Mouse (Mus musculus): ENCODE results near the gene Utp14a. TPM values are rescaled to one million over a fixed set of nuclear protein-coding genes. Genes with fewer than 3 reads are reported as not detected.

Utp14a gene
- total RNA-seq, 1 experiment from 2014 or later = 76.8 TPM

DNA sequence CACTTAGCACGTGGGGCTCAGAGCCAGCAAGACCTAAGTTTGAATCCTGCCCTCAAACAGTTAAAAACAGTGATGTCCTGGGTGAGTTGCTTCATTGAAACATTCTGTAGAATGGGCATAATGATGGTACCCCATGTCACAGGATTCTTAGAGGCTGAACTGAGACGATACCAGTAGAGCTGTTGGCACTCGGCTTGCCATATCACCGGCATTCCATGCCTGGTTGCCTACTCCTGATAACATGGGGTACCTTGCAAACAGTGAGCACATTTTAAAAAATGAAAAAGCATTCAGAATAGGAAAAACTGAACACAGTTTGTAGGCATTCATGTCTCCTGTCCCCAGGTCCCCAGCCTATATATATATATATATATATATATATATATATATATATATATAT, 31.3 kb downstream of the Utp14a start:
- ATAC-seq (replicated peaks in 1 of 2; ENCODE audit: insufficient read depth in 1 of 2, low FRiP score in 2 of 2, low TSS enrichment in 1 of 2, low read depth in 1 of 2, poor library complexity in 2 of 2, severe bottlenecking in 2 of 2) = no peak

DNA sequence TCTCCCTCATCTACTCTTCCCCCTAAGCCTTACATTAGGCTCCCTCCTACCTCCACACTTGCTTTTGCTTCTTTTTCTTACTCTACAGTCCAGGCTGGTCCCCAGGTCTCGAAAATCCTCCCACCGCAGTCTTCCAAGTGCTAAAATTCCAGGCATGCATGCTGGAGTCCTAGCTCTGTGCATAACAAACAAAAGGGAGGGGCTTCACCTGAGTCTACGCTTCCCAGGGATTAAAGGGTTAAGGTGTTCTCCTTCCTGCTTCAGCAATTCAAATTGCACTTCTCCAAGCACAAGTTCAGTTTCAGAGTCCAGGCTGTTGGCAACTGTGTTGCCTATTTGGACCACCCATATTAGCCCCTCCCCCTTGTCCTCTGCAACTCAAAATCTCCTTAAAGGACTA, 34.8 kb downstream of the Utp14a start:
- ATAC-seq (replicated peaks in 1 of 2; ENCODE audit: insufficient read depth in 1 of 2, low FRiP score in 2 of 2, low TSS enrichment in 1 of 2, low read depth in 1 of 2, poor library complexity in 2 of 2, severe bottlenecking in 2 of 2) = no peak

- no peak for ATAC-seq (replicated peaks in 1 of 2; ENCODE audit: insufficient read depth in 1 of 2, low FRiP score in 2 of 2, low TSS enrichment in 1 of 2, low read depth in 1 of 2, poor library complexity in 2 of 2, severe bottlenecking in 2 of 2)
Observed at GRCm38 (mm10) chrX:48305356-48305755, 48.7 kb downstream of the Utp14a start.

DNA sequence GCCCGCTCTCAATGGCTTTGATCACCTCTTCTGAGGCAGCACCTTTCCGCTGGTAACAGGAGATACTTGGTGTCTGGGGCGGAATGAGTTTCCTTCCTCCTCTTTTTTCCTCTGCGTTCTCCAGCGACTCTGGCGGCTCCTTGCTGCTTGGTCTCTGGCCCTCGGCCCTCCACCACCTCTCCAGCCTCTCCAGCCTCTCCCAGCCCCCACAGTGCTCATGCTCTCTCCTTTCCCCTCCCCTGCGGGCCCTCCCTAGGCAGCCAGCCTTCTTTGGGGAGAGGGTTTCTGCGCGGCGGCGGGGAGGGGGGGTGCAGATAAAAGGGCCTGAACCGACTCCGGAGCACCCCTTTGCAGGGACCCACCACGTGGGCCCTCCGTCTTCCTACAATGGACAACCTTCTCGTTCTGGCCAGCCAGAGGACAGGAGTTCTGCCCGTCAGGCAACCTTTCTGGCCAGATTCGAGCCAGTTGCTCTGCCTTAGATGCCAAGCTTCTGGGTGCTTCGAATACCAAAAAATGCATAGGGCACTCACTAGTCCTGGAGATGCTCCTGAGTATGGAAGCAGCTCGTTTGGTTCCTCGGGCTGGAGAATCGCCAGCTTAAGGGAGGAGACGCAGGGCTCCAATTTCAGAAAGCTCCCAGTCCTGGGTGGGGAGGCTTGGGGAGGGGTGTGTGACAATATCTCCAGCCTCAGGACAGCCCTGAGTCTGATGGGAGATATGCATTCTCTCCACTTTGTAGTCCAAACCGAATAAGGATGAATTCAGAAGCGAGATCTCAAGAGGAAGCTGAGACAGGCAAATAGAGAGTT, 54.2 kb downstream of the Utp14a start:
- no peak for ATAC-seq (replicated peaks in 1 of 2; ENCODE audit: insufficient read depth in 1 of 2, low FRiP score in 2 of 2, low TSS enrichment in 1 of 2, low read depth in 1 of 2, poor library complexity in 2 of 2, severe bottlenecking in 2 of 2)

DNA sequence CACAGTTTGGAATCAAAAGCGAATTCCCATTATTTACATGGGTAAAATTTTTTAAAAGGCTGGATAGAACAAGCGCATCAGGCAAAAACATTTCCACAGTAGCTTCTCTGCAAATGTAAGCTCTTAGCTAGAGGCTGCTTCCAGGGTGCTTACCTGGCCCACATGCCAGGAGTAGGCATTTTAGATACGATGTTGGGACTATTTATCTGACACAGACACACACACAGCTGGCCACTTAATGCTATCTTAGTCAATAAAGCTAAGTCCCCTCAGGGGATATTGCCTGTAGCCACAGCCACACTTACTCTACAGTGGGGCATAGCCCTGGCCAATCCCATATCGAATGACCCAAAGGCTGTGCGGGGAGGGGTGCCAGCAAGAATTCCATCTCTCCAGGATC, 55.1 kb downstream of the Utp14a start:
- no peak for ATAC-seq (replicated peaks in 1 of 2; ENCODE audit: insufficient read depth in 1 of 2, low FRiP score in 2 of 2, low TSS enrichment in 1 of 2, low read depth in 1 of 2, poor library complexity in 2 of 2, severe bottlenecking in 2 of 2)

GRCm38 (mm10) chrX:48314530-48315079, 57.9 kb downstream of the Utp14a start:
- peak; percentile 91 to 96 for ATAC-seq (replicated peaks in 1 of 2; ENCODE audit: insufficient read depth in 1 of 2, low FRiP score in 2 of 2, low TSS enrichment in 1 of 2, low read depth in 1 of 2, poor library complexity in 2 of 2, severe bottlenecking in 2 of 2)

- no peak for ATAC-seq (replicated peaks in 1 of 2; ENCODE audit: insufficient read depth in 1 of 2, low FRiP score in 2 of 2, low TSS enrichment in 1 of 2, low read depth in 1 of 2, poor library complexity in 2 of 2, severe bottlenecking in 2 of 2)
Observed at GRCm38 (mm10) chrX:48317444-48317843, 60.8 kb downstream of the Utp14a start.

DNA sequence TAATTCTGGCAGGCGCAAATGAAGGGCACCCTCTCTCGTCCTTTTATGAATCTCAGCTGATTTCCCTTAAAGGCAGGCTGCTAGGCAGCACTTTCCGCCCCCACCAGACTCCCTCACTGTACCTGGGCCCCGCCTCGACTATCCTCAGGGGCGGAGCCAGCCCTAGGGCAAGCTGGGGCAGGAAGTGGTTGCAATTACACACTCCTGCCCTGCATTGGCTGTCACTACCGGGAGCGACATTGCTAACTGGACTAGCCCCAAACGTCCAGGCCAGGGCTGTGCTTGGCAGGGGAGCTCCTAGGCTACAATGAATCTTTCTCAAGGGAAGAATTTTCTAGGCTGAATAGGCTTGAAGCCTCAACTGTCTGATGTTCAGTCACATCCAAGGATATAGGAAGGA, 61.5 kb downstream of the Utp14a start:
- ATAC-seq (replicated peaks in 1 of 2; ENCODE audit: insufficient read depth in 1 of 2, low FRiP score in 2 of 2, low TSS enrichment in 1 of 2, low read depth in 1 of 2, poor library complexity in 2 of 2, severe bottlenecking in 2 of 2) = peak; percentile 77 to 84

Other genes with a start within 250 kb of the Utp14a start
- gene Apln, start 222.0 kb upstream of the Utp14a start, total RNA-seq (2017) = 1.1 and 1.3 TPM in 2 replicates
- gene Xpnpep2, start 148.1 kb upstream of the Utp14a start, total RNA-seq (2017) = 0.25 TPM in 1 of 2 replicates, not detected in the other
- gene Sash3, start 110.4 kb upstream of the Utp14a start, total RNA-seq (2017) = 126 and 139 TPM in 2 replicates
- gene Zdhhc9, start 48.0 kb upstream of the Utp14a start, total RNA-seq (2017) = 7.8 and 8.8 TPM in 2 replicates
- 9.6 and 12.4 TPM in 2 replicates for gene Bcorl1, start 84.5 kb downstream of the Utp14a start, total RNA-seq (2017)
- gene Elf4, start 206.3 kb downstream of the Utp14a start, total RNA-seq (2017) = 18.2 and 29.5 TPM in 2 replicates